Mouse (Mus musculus): ENCODE data around the gene Tma16.

Gene Tma16

DNA sequence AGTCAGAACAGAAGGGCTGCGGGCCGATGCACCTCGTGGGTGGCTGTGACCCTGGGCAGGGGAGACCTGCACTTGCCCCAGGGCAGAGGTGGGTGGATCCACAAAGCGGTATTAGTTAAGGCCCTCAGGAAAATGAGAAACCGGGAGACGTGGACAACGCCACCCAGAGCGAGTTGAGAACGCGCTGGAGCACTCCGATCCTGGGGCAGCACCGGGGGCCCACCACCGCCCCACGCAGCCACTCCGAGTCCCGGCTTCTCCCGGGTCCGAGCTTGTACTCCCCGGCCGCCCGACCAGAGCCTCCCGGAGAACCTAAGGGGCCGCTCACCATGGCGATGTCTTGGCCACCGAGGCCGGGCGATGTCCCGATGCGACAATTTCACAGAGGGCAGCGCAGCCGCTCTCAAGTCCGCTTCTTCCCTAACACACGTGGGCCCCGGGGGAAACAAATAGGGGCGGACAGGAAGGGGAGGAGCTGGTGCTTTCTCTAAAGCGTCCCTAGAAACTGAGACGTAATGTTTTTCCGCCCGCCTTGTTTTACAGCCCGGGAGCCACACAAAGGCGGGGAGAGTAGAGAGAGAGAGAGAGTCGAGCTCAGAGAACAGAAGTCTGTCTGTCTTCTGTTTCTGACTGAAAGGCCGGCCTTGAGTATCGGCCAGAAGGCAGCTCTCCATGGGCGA is at the start of gene Tma16:
Gene Tma16 (minus strand): TSS at position 447 of the 680 bp plus-strand sequence.
- peak; percentile 87 for DNase-seq (ENCODE audit: low read depth, low spot score)

DNA sequence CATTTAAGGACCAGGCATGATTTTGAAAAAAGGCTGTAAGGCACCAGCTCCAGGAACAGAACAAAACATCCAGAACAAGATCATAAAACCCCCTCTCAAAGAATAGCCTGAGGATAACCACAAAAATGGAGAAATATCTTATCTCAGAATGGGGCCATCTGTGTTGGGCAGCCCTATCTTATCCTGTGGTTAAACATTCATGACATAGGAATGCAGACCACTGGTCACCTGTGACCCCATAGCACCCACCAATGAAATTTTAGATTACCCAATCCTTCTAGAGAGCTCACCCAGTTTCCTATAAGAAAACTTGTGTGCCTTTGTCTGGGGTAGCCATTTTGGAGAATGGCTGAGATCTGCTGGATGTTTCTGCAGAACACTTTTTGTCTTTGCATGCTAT is 34.2 kb upstream of the Tma16 start:
- no peak for DNase-seq (ENCODE audit: low read depth, low spot score)

DNA sequence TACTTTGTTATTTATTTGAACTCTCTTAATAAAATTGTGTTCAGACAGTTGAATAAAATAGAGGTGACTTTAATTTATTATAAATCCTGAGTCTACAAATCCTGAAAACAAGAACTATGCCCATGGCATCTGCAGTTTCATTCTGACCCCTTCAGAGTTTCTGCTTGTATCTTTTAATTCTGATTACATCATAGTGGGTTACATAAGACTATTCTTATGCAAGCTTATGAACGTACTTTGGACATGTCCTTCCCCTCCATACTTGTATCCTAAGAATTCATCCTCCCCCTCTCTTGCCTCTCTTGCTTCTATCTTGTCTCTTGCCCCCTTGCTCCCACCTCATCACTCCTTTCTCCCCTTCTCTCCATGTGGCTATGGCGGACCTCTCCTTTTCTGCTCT is 32.8 kb upstream of the Tma16 start:
- DNase-seq (ENCODE audit: low read depth, low spot score) = no peak

DNA sequence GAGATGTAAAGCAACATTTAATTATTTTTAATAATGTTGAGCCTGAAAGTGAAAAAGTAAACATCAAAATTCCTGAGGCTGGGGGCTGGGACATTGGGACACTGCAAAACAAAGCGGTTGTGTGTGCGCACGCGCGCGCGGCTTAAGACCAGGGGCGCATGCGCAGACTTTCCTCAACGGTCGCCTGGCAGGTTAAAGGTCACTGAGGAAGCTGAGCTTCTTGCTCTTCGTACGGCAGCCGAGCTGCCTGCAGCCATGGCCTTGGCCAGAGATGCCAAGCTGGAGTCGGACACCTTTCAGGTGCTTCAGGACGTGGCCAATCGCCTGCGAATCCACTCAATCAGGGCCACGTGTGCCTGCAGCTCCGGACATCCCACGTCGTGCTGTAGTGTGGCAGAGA is 25.2 kb upstream of the Tma16 start, which contains the start of gene Tktl2:
Gene Tktl2 (plus strand): TSS at position 220 of the 400 bp plus-strand sequence.
- no peak for DNase-seq (ENCODE audit: low read depth, low spot score)

DNA sequence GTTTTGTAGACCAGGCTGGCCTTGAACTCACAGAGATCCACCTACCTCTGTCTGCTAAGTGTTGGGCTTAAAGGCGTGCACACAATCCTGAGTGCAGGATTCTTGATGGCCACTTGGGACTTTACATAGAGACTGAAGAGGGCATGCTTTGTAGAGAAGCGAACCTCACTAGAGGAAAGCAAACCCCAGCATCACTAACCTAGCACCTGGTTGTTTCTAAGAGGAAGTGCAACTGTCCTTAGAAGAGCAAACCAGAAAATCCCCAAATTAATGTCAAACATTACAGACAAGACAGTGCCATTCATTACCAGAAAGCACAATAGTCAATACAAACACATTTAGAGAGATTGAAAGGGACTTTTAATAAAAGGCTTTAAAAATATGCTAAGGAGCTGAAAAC is 17.1 kb upstream of the Tma16 start:
- DNase-seq (ENCODE audit: low read depth, low spot score) = no peak

DNA sequence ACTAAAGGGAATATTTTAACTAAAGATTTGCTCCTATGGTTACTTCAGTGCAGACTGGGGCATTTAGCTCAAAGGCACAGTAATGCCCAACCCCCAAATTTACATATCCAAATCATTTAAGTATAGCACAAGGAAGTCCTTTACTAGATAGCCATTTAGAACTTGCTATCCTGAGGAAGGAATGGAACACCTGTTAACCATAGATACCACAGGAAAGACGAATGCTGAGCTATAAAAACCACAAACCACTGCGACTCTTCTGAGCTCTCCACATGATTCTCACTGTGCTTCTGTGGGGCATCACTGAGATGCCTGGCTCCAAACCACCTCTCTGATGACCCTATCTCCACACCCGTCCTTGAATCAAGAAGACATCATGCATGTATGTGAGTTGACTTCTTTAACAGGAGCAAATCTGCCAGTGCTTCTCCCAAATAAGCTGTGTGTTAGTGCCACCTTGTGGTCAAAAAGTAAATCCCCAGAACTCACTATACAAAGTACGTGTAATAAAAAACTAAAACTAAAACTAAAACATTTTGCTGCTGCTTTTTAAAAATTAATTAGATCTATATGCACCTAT is 10.8 kb upstream of the Tma16 start:
- DNase-seq (ENCODE audit: low read depth, low spot score) = peak; percentile 64

DNA sequence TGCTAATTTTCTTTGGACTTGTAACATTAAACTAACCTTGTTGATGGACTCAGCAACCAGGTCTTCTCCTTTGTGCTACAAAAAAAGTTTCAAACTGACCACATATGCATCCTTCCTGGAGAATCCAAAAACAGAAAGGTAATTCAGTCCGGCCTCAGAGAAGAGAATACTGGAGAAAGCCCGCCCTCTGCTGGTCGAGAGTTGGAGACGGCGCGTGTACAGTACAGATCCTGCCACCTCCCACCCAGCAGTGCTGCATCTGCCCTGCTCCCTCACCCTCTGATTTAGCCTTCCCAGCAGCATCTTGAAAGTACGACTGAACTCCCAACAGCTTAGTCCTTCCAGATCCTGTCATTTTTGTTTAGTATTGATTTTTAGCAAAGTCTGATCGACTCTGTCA is 9.4 kb upstream of the Tma16 start:
- peak; percentile 55 for DNase-seq (ENCODE audit: low read depth, low spot score)

DNA sequence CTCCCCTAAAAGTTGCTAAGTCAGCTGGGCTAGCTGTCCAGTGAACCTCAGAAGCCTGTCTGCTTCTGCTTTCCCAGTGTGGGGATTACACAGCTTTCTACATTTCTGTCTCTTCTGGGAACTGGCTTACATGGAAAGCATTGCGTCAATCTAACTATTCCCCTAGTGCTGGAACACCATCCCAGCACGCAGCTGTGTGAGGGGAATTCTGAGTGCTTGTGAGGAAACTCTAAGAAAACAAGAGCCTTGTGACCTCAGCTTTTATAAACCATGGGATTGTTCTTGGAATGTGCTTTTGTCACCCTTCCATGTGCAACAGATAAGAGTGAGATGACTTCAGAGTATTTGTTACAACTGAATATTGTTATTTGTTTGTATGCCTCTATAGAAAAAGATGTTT is 8.2 kb upstream of the Tma16 start:
- no peak for DNase-seq (ENCODE audit: low read depth, low spot score)

DNA sequence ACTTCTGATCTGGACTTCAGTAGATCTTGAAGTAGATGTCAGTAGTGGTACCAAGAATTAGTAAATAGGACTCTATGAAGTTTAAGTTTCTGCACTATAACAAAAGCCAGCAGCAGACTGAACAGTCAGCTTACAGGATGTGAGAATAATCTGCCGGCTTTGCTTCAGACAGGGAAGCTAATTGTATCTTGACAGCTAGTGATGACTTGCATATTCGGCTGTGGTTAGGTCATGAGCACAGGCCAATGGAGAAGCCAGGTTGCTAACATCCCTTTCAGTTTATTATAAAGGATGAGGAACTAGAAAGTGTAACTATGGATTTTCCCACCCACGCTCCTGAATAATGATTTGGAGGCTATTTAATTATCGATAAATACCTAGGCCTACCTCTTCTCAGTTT is 4.3 kb upstream of the Tma16 start:
- DNase-seq (ENCODE audit: low read depth, low spot score) = no peak

DNA sequence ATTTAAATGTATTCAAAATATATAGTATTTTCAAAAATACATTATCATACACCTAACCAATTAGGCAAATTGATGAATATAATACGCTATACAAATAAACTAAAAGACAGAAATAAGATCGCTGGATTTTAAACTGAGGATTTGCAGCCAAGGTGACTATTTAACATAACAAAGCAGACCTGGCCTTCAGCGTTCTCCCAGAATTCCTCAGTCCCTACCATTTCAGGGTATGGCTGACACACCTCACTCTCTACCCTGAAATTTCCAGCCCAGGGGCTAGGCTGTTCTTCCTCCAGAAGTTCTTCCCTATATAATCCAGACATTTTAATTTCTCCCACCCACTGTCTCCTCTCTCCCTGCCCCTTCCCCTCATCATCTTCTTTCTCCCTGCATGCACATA is 2.2 kb upstream of the Tma16 start:
- DNase-seq (ENCODE audit: low read depth, low spot score) = no peak

DNA sequence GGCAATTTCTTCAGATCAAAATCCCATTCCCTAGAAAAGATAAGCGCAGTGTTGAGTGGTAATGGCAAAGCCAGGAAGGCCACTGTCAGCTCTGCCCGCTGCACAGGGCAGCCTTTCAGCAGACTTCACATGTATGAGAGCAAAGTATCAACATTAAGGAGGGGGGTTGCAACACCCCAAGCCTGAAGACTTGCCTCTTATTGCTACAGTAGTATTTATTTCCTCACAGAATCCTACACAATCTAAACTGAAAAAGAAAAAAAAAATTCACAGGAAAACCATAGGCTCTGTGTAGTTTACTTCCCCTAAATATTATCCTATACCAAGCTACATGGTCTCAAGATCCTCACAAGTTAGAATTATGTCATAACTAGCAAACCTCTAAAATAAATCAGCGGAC is 9.4 kb downstream of the Tma16 start:
- DNase-seq (ENCODE audit: low read depth, low spot score) = no peak

DNA sequence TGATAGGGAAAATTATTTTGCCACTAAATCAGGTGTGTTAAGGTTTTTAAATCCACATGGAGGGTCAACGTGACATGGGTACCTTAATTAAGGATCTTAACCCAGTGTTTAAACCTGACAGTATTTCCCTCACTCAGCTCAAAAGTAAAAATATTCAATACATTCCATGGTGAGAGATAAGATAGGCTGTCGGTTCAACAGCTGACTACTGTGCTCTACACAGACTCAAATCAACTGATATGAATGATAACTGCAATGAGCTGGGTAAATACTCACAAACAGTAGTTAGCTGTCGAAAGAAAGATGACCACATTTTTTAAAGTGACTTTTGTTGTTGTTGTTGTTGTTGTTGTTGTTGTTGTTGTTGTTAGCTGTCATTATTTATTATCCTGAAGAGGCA is 16.5 kb downstream of the Tma16 start:
- DNase-seq (ENCODE audit: low read depth, low spot score) = no peak

DNA sequence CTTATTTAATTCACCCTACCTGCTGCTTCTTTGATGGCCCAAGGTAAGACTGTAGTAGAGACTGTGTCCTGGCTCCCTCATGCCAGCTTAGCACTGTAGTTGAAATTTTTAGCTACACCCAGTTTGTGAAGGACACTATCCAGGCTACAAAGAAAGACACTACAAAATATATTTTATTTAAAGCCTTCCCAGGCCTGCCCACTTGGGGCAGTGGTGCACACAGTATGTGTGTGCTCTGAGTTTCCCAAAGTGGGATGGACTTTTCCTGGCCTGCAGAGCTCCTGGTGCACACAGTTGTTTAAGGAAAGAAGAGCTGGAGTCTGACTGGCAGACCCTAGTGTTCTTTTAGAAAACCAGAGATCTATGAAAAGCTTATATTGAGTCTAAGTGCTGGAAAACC is 29.3 kb downstream of the Tma16 start:
- DNase-seq (ENCODE audit: low read depth, low spot score) = no peak

DNA sequence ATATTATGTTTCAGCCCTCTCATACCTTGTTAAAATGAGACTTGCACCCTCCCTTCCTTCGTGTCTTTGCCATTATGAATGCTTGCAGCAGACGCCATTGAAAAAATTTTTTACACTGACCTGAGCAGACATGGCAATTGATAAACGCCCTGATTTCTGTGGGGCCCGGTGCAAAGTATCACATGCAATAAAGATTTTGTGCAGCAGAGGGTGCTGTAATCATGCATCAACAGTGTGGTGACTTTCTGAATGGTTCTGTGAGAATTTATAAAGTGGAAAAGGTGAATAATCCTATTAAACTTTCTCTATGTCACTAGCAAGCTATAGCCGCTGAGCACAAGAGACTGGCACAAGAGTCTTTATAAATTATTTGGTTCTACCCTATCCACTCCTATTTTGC is 35.6 kb downstream of the Tma16 start:
- peak; percentile 36 for DNase-seq (ENCODE audit: low read depth, low spot score)

DNA sequence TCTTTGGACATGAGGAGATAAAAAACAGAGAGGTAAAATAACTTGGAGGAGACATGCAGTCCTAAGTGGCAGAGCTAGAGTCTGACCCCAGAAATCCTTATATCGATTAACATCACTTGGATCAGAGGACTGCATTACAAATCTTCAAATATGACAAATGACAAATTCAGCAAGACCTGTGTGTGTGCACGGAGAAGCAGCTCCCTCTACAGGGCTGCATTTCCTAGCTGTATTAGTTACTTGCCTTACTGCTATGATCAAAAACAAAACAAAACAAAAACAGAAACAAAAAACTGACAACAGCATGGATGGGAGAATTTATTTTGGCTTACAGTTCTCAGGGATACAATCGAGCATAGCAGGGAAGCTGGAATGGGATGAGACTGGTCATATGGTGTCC is 41.0 kb downstream of the Tma16 start:
- no peak for DNase-seq (ENCODE audit: low read depth, low spot score)

DNA sequence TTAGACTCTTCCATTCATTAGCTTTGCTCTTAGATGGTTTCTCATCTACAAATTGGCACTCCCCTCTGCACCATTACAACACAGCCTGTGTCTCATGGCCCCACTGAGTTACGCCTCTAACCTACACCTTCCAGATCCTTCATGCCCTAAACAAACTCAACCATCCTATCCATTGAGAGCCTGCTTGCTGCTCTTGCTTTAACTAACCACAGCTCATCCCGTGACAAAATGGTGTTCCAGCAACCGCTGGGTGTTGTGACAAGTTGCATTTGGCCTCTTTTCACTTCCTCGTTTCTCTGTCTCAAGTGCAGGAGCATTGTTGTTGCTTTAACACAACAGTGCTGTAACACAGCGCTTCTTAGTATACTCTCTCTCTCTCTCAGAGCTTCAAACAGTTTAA is 42.2 kb downstream of the Tma16 start:
- no peak for DNase-seq (ENCODE audit: low read depth, low spot score)

DNA sequence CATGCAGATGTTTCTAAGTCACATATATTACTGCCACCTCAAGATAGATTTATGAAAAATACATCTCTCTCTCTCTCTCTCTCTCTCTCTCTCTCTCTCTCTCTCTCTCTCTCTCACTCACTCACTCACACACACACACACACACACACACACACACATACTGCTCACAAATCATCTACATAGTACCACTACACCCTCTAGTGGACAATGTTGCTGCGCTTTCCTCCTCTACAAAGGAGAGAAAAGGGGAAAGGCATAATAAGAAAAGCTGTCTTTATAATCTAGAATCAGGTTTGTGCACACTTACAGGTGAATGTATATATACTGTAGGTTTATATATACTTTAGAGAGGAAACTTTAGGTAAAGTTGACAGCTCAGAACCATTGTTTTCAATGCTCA is 43.6 kb downstream of the Tma16 start:
- DNase-seq (ENCODE audit: low read depth, low spot score) = peak; percentile 32

DNA sequence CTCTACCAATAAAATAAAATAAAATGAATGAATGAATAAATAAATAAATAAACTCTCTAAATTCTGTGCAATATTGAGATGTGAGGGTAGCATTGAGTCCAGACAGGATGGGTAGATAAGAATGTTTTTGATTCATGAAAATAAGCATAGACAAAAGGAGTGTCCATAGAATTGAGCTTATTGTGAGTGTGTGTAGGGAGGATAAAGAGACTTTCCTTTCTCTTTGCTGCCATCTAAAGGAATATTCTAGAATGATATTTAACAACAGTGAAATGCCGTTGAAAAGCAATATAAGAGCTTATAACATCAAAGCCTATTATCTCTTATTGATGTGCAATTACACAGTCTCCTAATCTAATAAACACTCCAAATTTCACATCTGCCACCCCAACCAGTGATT is 45.2 kb downstream of the Tma16 start:
- no peak for DNase-seq (ENCODE audit: low read depth, low spot score)

DNA sequence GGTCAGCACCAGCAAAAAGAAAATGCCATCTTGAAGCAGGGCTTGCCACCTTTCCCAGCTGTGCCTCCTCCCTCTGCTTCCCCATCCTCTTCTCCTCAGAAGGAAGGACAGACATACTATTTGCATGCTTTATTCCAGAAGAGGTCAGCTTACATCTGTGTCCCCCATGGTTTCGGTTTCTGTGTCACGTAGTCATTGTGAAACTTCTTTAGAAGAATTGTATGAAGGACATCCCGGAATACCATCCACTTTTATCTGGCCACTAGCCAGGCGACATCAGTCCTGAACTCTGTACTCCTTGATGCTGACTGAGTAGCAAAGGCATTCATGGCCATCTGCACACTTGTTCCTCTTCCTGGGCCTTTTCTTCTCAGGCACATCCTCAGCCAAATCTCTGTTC is 47.9 kb downstream of the Tma16 start:
- no peak for DNase-seq (ENCODE audit: low read depth, low spot score)

DNA sequence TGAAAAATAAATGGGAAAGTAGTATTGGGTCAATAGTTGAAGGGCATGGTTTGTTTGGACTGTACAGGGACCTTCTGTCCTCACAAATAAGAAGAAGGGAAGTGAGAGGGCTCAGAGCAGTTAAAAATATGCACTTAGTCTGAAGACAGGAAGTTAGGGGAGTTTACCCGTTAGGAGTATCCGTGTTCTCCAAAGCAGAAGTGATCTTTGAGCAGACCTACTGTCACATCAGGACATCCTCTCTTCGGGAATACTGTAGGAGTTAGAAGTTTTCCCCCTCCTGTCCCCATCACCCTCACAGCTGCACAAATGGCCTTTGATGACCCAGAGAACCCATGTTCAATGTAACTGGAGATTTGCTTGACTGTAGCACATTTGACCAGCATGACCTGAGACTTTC is 48.4 kb downstream of the Tma16 start:
- no peak for DNase-seq (ENCODE audit: low read depth, low spot score)

DNA sequence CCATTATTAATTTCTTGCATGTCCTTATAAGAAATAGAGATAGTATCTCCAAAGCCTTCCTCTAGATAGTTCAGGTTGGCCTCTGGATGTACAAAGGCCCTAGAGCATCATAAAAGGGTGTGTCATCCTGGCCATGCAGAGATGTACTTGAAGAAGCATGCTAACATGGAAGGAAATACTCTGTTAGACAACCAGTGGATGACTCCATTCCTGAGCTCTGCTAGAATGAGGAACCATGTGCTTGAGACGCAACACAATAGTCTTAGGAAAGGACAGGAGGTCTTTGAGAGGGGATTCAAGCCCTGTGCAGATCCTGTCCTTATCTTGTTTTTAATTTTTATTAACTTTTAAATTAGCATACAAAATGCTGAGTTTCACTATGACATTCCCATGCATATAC is 49.5 kb downstream of the Tma16 start:
- no peak for DNase-seq (ENCODE audit: low read depth, low spot score)

DNA sequence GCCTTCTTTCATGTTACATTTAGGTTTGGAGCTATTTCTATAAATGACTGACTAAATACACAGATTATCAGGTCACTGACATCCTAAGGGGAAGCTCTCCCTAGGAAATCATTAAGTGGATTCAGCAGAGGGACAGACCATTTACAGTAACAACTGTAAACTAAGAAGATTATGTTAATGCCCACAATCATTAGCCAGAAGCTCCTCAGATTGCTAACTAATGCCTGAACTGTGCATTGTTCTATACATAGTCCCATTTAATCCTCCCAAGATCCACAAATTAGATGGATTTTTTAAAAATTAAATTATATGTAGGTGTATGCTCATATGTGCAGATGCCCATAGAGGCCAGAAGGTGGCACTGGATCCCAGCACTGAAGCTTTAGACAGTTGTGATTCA is 52.8 kb downstream of the Tma16 start:
- DNase-seq (ENCODE audit: low read depth, low spot score) = no peak

DNA sequence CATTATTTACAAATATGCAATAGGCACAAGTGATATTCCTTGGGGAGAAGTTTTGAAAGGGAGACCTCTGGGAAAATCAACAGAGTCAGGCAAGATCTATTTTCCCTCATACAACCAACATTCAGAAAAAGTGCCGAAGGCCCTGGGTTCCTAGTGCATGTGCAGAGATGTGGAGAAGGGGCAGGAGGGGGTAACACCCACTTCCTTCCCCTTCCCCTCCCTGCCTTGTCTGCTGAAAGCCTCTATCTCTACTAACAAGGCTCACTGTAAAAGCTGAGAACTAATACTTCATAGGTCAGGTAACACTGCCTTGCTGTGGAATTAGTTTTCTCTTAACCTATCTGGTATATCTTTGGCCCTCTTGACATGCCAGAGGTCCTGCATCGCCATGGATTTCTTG is 55.7 kb downstream of the Tma16 start:
- DNase-seq (ENCODE audit: low read depth, low spot score) = no peak

All from forelimb bud, embryonic 11.5 days (tissue).